Mouse (Mus musculus) liver, adult 2 months (tissue): ENCODE data around the gene Pfdn6. TPM values are rescaled to one million over a fixed set of nuclear protein-coding genes. Genes with fewer than 3 reads are reported as not detected.
A peak's percentile ranks its signal among the peaks of the same experiment; 100 is the strongest.

Experiments used
- DNase-seq: peaks from one replicate; pipeline ENCODE4 v3.0.0-alpha.2; 2011; ENCODE audit warnings: low read depth, low spot score; ENCODE audit errors: extremely low read depth
- H3K27ac ChIP-seq: fragments of 200-500 bp; replicated peaks from 2 replicates; pipeline ENCODE4 v1.5.1; 2012; ENCODE audit warnings: low read depth, mild to moderate bottlenecking, control low read depth, inconsistent platforms, low read length; ENCODE audit not compliant: insufficient read depth
- H3K27me3 ChIP-seq: fragments of 200-500 bp; 2 replicates; pipeline ENCODE4 v1.6.1; 2012; ENCODE audit warnings: mild to moderate bottlenecking, moderate library complexity, low read length, inconsistent platforms; ENCODE audit not compliant: control insufficient read depth, insufficient read depth
- H3K36me3 ChIP-seq: fragments of 200-500 bp; 2 replicates; pipeline ENCODE4 v1.6.1; 2012; ENCODE audit warnings: low read length, inconsistent platforms; ENCODE audit not compliant: control insufficient read depth, insufficient read depth
- H3K4me1 ChIP-seq: fragments of 200-500 bp; 2 replicates; pipeline ENCODE4 v1.6.1; 2011; ENCODE audit warnings: low read length; ENCODE audit not compliant: control insufficient read depth, insufficient read depth
- H3K4me3 ChIP-seq: fragments of 200-500 bp; 2 replicates; pipeline ENCODE4 v1.5.1; 2011; ENCODE audit warnings: low read depth, mild to moderate bottlenecking, control low read depth, low read length, moderate library complexity; ENCODE audit not compliant: insufficient read depth
- H3K79me2 ChIP-seq: fragments of 200-500 bp; 2 replicates; pipeline ENCODE4 v1.6.1; 2012; ENCODE audit warnings: inconsistent platforms, mild to moderate bottlenecking, low read length, moderate library complexity; ENCODE audit not compliant: control insufficient read depth, insufficient read depth
- H3K9ac ChIP-seq: fragments of 200-500 bp; 2 replicates; pipeline ENCODE4 v1.6.1; 2012; ENCODE audit warnings: low read depth, mild to moderate bottlenecking, control low read depth, inconsistent platforms, low read length
- CTCF ChIP-seq: fragments of 200-500 bp; IDR thresholded peaks from 2 replicates; pipeline ENCODE4 v1.5.1; 2011; ENCODE audit warnings: low read depth, low read length, control low read depth
- POLR2A ChIP-seq: fragments of 200-500 bp; IDR thresholded peaks from 2 replicates; pipeline ENCODE4 v1.6.1; 2011; ENCODE audit warnings: low read length, control low read depth; ENCODE audit not compliant: insufficient read depth; ENCODE audit errors: extremely low read depth
- WGBS: fragments of 180-500 bp; shearing (Covaris S2); methylation state at CpG from one replicate; pipeline ENCODE4 v1.1.7; 2018; 5-methylcytosine and 5-hydroxymethylcytosine counted together
- polyA plus RNA-seq: library from polyadenylated mRNA; depleted of rRNA; stranded (reverse); fragments of >200 nt; gene quantifications from 2 replicates; pipeline ENCODE4 v1.2.3, GENCODE M21; 2012
- total RNA-seq: library from RNA; depleted of rRNA; stranded (reverse); fragments of >200 nt; gene quantifications from 2 replicates; pipeline ENCODE4 v1.2.3, GENCODE M21; 2014

The Pfdn6 gene
- total and polyA plus RNA-seq, 2 experiments: 15.5 to 40.8 TPM

DNA sequence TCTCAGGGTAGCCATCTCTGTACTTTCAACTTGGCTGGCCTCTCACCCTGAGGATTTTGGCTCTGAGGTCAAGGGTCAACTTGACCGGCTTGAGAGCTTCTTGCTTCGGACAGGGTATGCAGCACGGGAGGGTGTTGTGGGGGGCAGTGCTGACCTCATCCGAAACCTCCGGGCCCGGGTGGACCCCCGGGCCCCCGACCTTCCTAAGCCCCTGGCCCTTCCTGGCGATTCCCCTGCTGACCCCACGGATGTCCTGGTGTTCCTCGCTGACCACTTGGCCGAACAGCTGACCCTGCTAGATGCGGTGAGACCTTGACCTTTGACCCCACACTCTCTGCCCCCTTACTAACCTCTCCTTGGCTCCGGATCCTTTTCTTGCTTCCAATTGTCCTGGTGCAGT is 7.7 kb downstream of the Pfdn6 start:
- Histone ChIP-seq H3K27ac (no peak overlapping the region), H3K4me3 (no peak overlapping the region), H3K4me1 (peaks cover 3% of the 10 kb centered on the region), H3K36me3 (no peaks in the 10 kb centered on the region), H3K27me3 (no peaks in the 10 kb centered on the region), H3K9ac (no peak overlapping the region), H3K79me2 (no peaks in the 10 kb centered on the region)
- TF ChIP-seq CTCF: no peak
- no peak for TF ChIP-seq POLR2A
- no peak for DNase-seq
- 73% methylated on average over 14 of the region's 14 CpGs for WGBS

DNA sequence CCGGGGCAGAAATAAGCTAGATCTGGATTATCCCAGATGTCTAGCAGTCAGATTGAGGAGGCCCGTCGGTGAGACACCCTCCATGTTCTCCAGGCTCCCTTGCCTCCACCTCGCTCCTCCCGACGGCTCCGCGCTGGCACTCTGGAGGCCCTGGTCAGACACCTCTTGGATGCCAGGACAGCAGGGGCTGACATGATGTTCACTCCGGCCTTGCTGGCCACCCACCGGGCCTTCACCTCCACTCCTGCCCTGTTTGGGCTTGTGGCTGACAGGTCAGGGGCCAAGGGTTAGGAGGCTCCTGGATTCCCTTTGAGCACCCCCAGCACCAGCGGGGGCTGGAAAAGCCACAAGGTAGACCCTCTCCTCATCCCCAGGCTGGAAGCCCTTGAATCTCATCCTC is 8.2 kb downstream of the Pfdn6 start:
- Histone ChIP-seq H3K4me1 (peaks cover 3% of the 10 kb centered on the region), H3K36me3 (no peaks in the 10 kb centered on the region), H3K27me3 (no peaks in the 10 kb centered on the region), H3K9ac (no peak overlapping the region), H3K4me3 (no peak overlapping the region), H3K79me2 (no peaks in the 10 kb centered on the region), H3K27ac (no peak overlapping the region)
- WGBS: 96% methylated on average over 11 of the region's 11 CpGs
- no peak for TF ChIP-seq POLR2A
- TF ChIP-seq CTCF: no peak
- no peak for DNase-seq

DNA sequence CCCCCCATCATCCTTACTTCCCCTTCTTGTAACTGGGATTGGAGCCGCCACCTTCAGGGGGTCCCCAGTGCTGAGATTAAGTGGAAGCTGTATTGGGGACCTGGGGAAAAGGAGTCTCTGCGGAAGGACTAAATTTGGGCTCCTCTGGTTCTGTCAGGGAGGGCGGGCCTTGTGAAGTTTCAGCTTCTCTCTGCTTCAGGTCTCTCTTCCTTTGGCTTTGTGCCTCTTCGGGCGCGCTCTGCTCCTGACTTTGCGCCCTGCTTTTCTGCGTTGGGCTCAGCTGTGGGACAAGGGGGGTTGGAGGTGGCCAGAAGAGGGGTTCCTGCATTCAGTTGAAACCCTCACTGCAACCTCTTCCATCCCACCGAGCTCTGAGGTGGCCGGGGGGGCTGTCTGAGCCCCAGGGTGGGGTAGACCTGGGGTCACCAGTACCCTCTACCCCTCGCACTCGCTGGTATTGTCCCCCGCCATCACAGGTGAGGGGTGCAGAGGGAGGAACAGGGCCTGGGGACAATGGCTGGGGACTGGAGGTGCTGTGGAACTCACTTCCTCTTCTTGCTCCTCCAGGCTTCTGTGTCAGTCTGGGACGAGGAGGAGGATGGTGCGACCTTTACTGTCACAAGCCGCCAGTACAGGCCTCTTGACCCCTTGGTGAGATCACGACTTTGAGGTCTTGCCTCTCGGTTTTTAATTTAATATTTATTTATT is 8.8 kb downstream of the Pfdn6 start:
- H3K4me1 ChIP-seq: peaks cover 3% of the 10 kb centered on the region
- no peak overlapping the region for H3K27ac ChIP-seq
- DNase-seq: no peak
- no peak for TF ChIP-seq CTCF
- no peak for TF ChIP-seq POLR2A
- 0 out of 2 replicates have a peak, but pooled peaks cover 2% of the 10 kb centered on the region for H3K79me2 ChIP-seq
- H3K4me3 ChIP-seq: peak overlapping the region; percentile 23; the same call in 1 of the 2 replicates
- H3K9ac ChIP-seq: peak overlapping the region; percentile 28
- H3K36me3 ChIP-seq: 0 out of 2 replicates have a peak, but pooled peaks cover 2% of the 10 kb centered on the region
- H3K27me3 ChIP-seq: no peaks in the 10 kb centered on the region
- 76% methylated on average over 18 of the region's 18 CpGs for WGBS

DNA sequence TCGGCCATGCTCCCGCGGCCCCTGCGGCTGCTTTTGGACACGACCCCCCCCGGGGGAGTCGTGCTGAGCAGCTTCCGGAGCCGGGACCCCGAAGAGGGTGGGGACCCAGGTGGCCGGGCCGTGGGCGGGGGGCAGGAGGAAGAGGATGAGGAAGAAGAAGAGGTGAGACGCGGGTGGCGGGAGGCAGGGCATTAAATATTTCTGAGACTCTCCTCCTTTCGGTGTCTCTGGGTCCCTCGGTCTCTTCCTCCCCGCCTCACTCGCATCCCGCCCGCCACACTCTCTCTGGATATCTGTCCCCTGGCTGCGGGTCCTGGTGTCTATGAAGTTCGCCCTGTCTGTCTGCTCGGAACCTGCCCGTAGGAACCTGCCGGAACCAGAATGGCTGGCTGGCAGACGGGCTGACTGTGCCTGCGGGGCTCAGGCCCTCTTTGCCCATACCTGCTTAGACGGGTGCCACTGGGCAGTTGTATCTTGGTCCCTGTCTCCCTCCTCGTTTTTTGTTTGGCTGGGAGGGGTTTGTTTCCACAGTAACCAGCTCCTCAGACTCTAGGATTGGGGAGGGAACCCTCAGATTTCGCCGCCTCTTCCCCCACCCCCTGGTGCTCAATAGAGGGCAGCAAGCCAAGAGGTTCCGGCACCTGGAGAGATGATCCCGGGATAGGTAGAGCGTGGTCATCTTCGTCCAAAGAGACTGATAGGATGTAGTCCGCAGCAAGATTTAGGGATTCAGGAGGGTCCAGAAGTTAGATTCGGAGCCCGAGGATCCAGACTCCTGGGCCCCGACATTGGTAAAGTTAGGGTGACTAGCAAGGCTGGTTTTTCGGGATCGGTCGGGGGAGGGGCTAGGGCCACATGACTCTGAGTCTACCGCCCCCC is 9.6 kb downstream of the Pfdn6 start:
- DNase-seq: peak; percentile 87
- Histone ChIP-seq H3K79me2 (0 out of 2 replicates have a peak, but pooled peaks cover 6% of the 10 kb centered on the region), H3K36me3 (0 out of 2 replicates have a peak, but pooled peaks cover 2% of the 10 kb centered on the region), H3K4me3 (peak overlapping the region; percentile 68), H3K9ac (peak overlapping the region; percentile 76), H3K27me3 (no peaks in the 10 kb centered on the region), H3K4me1 (peaks cover 3% of the 10 kb centered on the region), H3K27ac (peak overlapping the region; percentile 53; the same call in 1 of the 2 replicates)
- WGBS: 2% methylated on average over 44 of the region's 45 CpGs
- TF ChIP-seq POLR2A: no peak
- no peak for TF ChIP-seq CTCF

DNA sequence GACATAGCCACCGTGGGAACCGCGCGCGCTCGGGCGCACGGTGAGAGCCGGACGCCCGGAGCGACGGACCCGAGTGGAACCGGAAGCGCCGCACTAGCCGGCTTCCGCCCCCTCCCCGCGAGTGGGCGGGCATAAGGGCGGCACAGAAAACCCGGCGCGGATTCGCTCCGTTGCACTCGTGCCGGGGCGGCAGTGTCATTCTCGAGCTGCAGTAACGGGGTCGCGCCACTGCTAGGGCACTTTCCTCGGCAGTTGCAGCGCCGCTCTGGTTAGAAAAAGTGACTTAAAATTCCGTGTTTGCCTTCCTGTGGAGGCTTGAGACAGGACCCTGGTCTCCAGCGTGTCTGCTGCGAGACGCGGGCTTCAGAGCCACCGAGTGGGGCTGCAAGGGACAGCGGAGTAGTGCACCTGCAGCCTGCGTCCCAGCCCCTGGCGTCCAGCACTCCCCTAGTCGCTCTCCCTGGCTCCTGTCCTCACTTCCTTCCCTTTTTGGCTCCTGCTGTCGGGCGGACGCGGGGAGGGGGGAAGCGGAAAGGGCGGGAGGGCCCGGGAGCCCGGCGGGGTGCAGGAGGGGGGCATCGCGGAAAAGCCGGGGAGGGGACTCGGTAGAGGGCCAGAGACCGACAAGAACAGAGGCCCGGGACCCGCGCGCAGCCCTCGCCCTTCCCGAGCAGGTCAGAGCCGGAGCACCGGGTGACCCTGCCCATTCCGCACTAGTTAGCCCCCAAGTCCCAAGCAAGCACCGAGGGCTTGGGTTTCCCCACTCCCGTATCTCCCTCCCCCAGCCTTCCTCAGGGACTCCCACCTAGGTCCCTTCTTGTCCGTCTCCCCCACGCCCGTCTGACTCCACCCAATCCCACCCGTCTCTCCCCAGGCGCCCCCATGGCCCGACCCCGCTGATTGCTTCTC is 10.5 kb downstream of the Pfdn6 start, which contains the start of gene Rgl2:
TSS of gene Rgl2 (plus strand) at position 173 of the 909 bp plus-strand sequence.
- peak within 1 kb of the TSS; percentile 81 for H3K9ac ChIP-seq
- H3K4me3 ChIP-seq: peak within 1 kb of the TSS; percentile 68
- H3K79me2 ChIP-seq: peaks cover 11% of the 10 kb centered on the region; the same call in 1 of the 2 replicates
- H3K36me3 ChIP-seq: 0 out of 2 replicates have a peak, but pooled peaks cover 2% of the 10 kb centered on the region
- TF ChIP-seq POLR2A (0 out of 2 replicates have a peak, but pooled peaks have one; percentile 44), CTCF (0 out of 2 replicates have a peak, but pooled peaks have one; percentile 14)
- peak; percentile 62 for DNase-seq
- WGBS: under 1% methylated on average over 78 of the region's 80 CpGs
- peaks cover 3% of the 10 kb centered on the region for H3K4me1 ChIP-seq
- peak within 1 kb of the TSS; percentile 75 for H3K27ac ChIP-seq
- no peaks in the 10 kb centered on the region for H3K27me3 ChIP-seq
